ENCODE assay signal across 29 mouse cellular contexts in the genomic region with DNA sequence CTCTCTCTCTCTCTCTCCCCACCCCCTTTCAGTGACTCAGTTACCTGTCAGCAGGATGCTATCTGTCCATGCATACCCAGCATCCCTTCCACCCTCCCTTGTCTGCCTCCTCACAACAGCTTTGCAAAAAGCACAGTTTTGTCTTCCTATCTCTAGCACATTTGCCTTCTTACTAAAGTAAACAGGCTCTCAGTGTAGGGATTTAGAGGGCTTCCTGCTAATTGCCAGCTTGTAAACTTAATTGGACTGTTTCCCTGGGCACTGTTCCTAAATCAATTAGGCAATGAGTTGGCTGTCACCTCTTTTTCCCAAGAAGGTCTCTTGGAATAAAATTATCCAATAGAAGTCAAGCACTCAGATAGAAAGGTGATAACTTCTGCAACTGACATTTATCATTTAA.
DNase-seq lines count a peak whose midpoint lies in the region; ATAC-seq and TF ChIP-seq lines count a peak whose summit lies in the region.
"Had no signal": no experiment of that assay in that cellular context is flagged by ENCODE, and none has a peak within 500 bp of the region (broad histone marks: within the 10 kb centered on the region; RNA-seq: fewer than 3 reads in every experiment).

No protein-coding gene starts in this region.

- H3K4me3 ChIP-seq in liver, adult 2 months (ENCODE audit: insufficient read depth, low read depth, low read length): no peak overlapping the region
- H3K4me3 ChIP-seq in liver, postnatal 0 days (ENCODE audit: low read depth, low read length): no peak overlapping the region
- H3K4me3 ChIP-seq in forebrain, embryonic 15.5 days: no peak overlapping the region
- H3K4me3 ChIP-seq: embryonic facial prominence, embryonic 13.5 days; heart, embryonic 10.5 days; heart, embryonic 15.5 days; hindbrain, embryonic 12.5 days; kidney, embryonic 15.5 days; limb, embryonic 13.5 days; liver, embryonic 12.5 days had no signal

- TF ChIP-seq EP300 in liver, postnatal 0 days (IDR thresholded peaks at IDR 0.05; ENCODE audit: low read depth): no peak

- peak; percentile 70 for DNase-seq in liver, adult 2 months (ENCODE audit: extremely low read depth, low read depth, low spot score)
- DNase-seq in liver, postnatal 0 days: no peak
- DNase-seq in Muller cell, postnatal 12 days (ENCODE audit: inconsistent ontology term): peak; percentile 54
- peak; percentile 95 for DNase-seq in brain, embryonic 14.5 days (ENCODE audit: low read depth)
- DNase-seq in gastrocnemius, postnatal 36 days: no peak
- no peak for DNase-seq in kidney, adult 8-10 months
- DNase-seq: adrenal gland, adult 8-10 months; B cell, adult 2 months; cerebellum, adult 11-12 months; cerebellum, postnatal 10 days; gastrocnemius, postnatal 14 days; heart, adult 11 months; kidney, adult 11 months; kidney, postnatal 25 days; lung, adult 2 months; lung, postnatal 10 days; thymus, adult 18-20 months; thymus, postnatal 4 days had no signal

- TF ChIP-seq CTCF in liver, adult 2 months (IDR thresholded peaks at IDR 0.05; ENCODE audit: low read depth, low read length): no peak
- TF ChIP-seq CTCF in liver, postnatal 0 days (IDR thresholded peaks at IDR 0.05; ENCODE audit: low read depth): no peak
- TF ChIP-seq CTCF in brain, embryonic 14.5 days (IDR thresholded peaks at IDR 0.05; ENCODE audit: borderline replicate concordance, extremely low read depth, insufficient read depth, insufficient read length): no peak

- H3K79me2 ChIP-seq in liver, adult 2 months (ENCODE audit: control insufficient read depth, insufficient read depth, low read length): no peaks in the 10 kb centered on the region

- no peaks in the 10 kb centered on the region for H3K9me3 ChIP-seq in liver, postnatal 0 days (ENCODE audit: low read length)
- no peaks in the 10 kb centered on the region for H3K9me3 ChIP-seq in forebrain, embryonic 15.5 days
- H3K9me3 ChIP-seq: heart, embryonic 10.5 days; heart, embryonic 15.5 days; hindbrain, embryonic 12.5 days; kidney, embryonic 15.5 days; limb, embryonic 13.5 days; liver, embryonic 12.5 days had no signal

- H3K4me1 ChIP-seq in liver, adult 2 months (ENCODE audit: control insufficient read depth, insufficient read depth, low read length): no peaks in the 10 kb centered on the region; the same call in 1 of the 2 replicates
- H3K4me1 ChIP-seq in liver, postnatal 0 days (ENCODE audit: insufficient read depth): no peaks in the 10 kb centered on the region
- peaks cover 12% of the 10 kb centered on the region for H3K4me1 ChIP-seq in forebrain, embryonic 15.5 days
- H3K4me1 ChIP-seq: embryonic facial prominence, embryonic 13.5 days; heart, embryonic 10.5 days; heart, embryonic 15.5 days; hindbrain, embryonic 12.5 days; kidney, embryonic 15.5 days; limb, embryonic 13.5 days; liver, embryonic 12.5 days had no signal

- intact Hi-C loops in gastrocnemius, postnatal 36 days (cut with DNase I): no loop called here

- no peaks in the 10 kb centered on the region for H3K36me3 ChIP-seq in liver, adult 2 months (ENCODE audit: control insufficient read depth, insufficient read depth, low read length)
- H3K36me3 ChIP-seq in liver, postnatal 0 days (replicated peaks; ENCODE audit: insufficient read depth, low read length): no peaks in the 10 kb centered on the region
- 0 out of 2 replicates have a peak, but pooled peaks cover 5% of the 10 kb centered on the region for H3K36me3 ChIP-seq in forebrain, embryonic 15.5 days
- H3K36me3 ChIP-seq: liver, embryonic 12.5 days had no signal

- TF ChIP-seq POLR2A in liver, adult 2 months (IDR thresholded peaks at IDR 0.05; ENCODE audit: extremely low read depth, insufficient read depth, low read length): no peak
- TF ChIP-seq POLR2A in brain, embryonic 14.5 days (IDR thresholded peaks at IDR 0.05; ENCODE audit: borderline replicate concordance, extremely low read depth, insufficient read depth, insufficient read length, poor library complexity, severe bottlenecking): no peak

- no peak overlapping the region for H3K4me2 ChIP-seq in liver, postnatal 0 days (ENCODE audit: low read depth, low read length)
- H3K4me2 ChIP-seq in forebrain, embryonic 15.5 days (replicated peaks): no peak overlapping the region
- H3K4me2 ChIP-seq: embryonic facial prominence, embryonic 13.5 days; heart, embryonic 15.5 days; hindbrain, embryonic 12.5 days; kidney, embryonic 15.5 days; limb, embryonic 13.5 days; liver, embryonic 12.5 days had no signal

- H3K9ac ChIP-seq in liver, adult 2 months (ENCODE audit: low read depth, low read length): no peak overlapping the region
- no peak overlapping the region for H3K9ac ChIP-seq in liver, postnatal 0 days (replicated peaks)
- no peak overlapping the region for H3K9ac ChIP-seq in forebrain, embryonic 15.5 days (replicated peaks)
- H3K9ac ChIP-seq: embryonic facial prominence, embryonic 13.5 days; heart, embryonic 15.5 days; hindbrain, embryonic 12.5 days; kidney, embryonic 15.5 days; limb, embryonic 13.5 days; liver, embryonic 12.5 days had no signal

- H3K27ac ChIP-seq in liver, adult 2 months (replicated peaks; ENCODE audit: insufficient read depth, low read depth, low read length): no peak overlapping the region
- H3K27ac ChIP-seq in liver, postnatal 0 days (ENCODE audit: low read depth): no peak overlapping the region
- no peak overlapping the region for H3K27ac ChIP-seq in forebrain, embryonic 15.5 days (replicated peaks)
- H3K27ac ChIP-seq: embryonic facial prominence, embryonic 13.5 days; heart, embryonic 10.5 days; heart, embryonic 15.5 days; hindbrain, embryonic 12.5 days; kidney, embryonic 15.5 days; limb, embryonic 13.5 days; liver, embryonic 12.5 days; macrophage; stomach, postnatal 0 days had no signal

- ATAC-seq in liver, postnatal 0 days: no peak
- peak; percentile 88 for ATAC-seq in forebrain, embryonic 15.5 days (replicated peaks)
- ATAC-seq: inflammation-experienced regulatory T-cells, adult 6 months; liver, embryonic 12.5 days had no signal

- no peaks in the 10 kb centered on the region for H3K27me3 ChIP-seq in liver, adult 2 months (ENCODE audit: control insufficient read depth, insufficient read depth, low read length)
- H3K27me3 ChIP-seq in liver, postnatal 0 days (ENCODE audit: insufficient read depth, low read length): no peaks in the 10 kb centered on the region
- H3K27me3 ChIP-seq in forebrain, embryonic 15.5 days: no peaks in the 10 kb centered on the region
- H3K27me3 ChIP-seq: embryonic facial prominence, embryonic 13.5 days; heart, embryonic 15.5 days; hindbrain, embryonic 12.5 days; kidney, embryonic 15.5 days; limb, embryonic 13.5 days; liver, embryonic 12.5 days had no signal

Comparison
In these comparisons a context has a peak if more than half of its experiments do, and no peak if none do; other contexts are left out.
1. DNase-seq: peak in liver, adult 2 months (single experiment), Muller cell, postnatal 12 days (single experiment) and brain, embryonic 14.5 days (single experiment); none in liver, postnatal 0 days (single experiment), gastrocnemius, postnatal 36 days (0 of 2) and kidney, adult 8-10 months (0 of 2).